Mouse (Mus musculus) ES-E14 (cell line): ENCODE results near the gene Tmem88b.

ENCODE experiments used
- HCFC1 ChIP-seq: IDR thresholded peaks from 2 replicates; pipeline ENCODE4 v1.6.1; 2012; ENCODE audit warnings: low read length, inconsistent platforms, borderline replicate concordance; ENCODE audit not compliant: insufficient read depth
- MAFK ChIP-seq: IDR thresholded peaks from 2 replicates; pipeline ENCODE4 v1.6.1; 2014; ENCODE audit warnings: mild to moderate bottlenecking, low read depth, low read length, inconsistent platforms; ENCODE audit not compliant: insufficient read depth

DNA sequence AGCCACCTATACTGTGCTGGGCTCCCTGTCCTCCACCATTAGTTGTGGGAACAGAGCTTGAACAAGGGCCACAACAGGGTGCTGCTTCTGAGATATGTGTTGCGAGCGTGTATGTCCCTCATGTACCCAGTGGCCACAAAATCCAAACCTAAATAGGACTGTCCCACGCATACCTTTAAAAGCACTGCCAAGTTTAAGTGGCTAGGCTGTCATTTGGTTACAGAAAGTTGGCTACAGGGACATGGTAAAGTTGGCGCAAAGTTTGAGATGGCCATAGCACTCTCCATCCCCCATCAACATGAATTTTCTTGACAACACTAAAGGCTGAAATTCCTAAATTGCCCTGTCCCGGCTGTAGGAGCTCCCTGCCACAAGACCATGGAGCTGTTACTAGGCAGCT, 40.5 kb downstream of the Tmem88b start:
- TF ChIP-seq MAFK: no peak
- TF ChIP-seq HCFC1: no peak
